Mouse (Mus musculus) liver, adult 2 months (tissue): ENCODE results near the gene Gm21974. TPM values are rescaled to one million over a fixed set of nuclear protein-coding genes. Genes with fewer than 3 reads are reported as not detected.

Experiments used
- DNase-seq: peaks from one replicate; pipeline ENCODE4 v3.0.0-alpha.2; 2011; ENCODE audit warnings: low read depth, low spot score; ENCODE audit errors: extremely low read depth
- H3K27ac ChIP-seq: fragments of 200-500 bp; replicated peaks from 2 replicates; pipeline ENCODE4 v1.5.1; 2012; ENCODE audit warnings: low read depth, mild to moderate bottlenecking, control low read depth, inconsistent platforms, low read length; ENCODE audit not compliant: insufficient read depth
- H3K27me3 ChIP-seq: fragments of 200-500 bp; 2 replicates; pipeline ENCODE4 v1.6.1; 2012; ENCODE audit warnings: mild to moderate bottlenecking, moderate library complexity, low read length, inconsistent platforms; ENCODE audit not compliant: control insufficient read depth, insufficient read depth
- H3K36me3 ChIP-seq: fragments of 200-500 bp; 2 replicates; pipeline ENCODE4 v1.6.1; 2012; ENCODE audit warnings: low read length, inconsistent platforms; ENCODE audit not compliant: control insufficient read depth, insufficient read depth
- H3K4me1 ChIP-seq: fragments of 200-500 bp; 2 replicates; pipeline ENCODE4 v1.6.1; 2011; ENCODE audit warnings: low read length; ENCODE audit not compliant: control insufficient read depth, insufficient read depth
- H3K4me3 ChIP-seq: fragments of 200-500 bp; 2 replicates; pipeline ENCODE4 v1.5.1; 2011; ENCODE audit warnings: low read depth, mild to moderate bottlenecking, control low read depth, low read length, moderate library complexity; ENCODE audit not compliant: insufficient read depth
- H3K79me2 ChIP-seq: fragments of 200-500 bp; 2 replicates; pipeline ENCODE4 v1.6.1; 2012; ENCODE audit warnings: inconsistent platforms, mild to moderate bottlenecking, low read length, moderate library complexity; ENCODE audit not compliant: control insufficient read depth, insufficient read depth
- H3K9ac ChIP-seq: fragments of 200-500 bp; 2 replicates; pipeline ENCODE4 v1.6.1; 2012; ENCODE audit warnings: low read depth, mild to moderate bottlenecking, control low read depth, inconsistent platforms, low read length
- CTCF ChIP-seq: fragments of 200-500 bp; IDR thresholded peaks from 2 replicates; pipeline ENCODE4 v1.5.1; 2011; ENCODE audit warnings: low read depth, low read length, control low read depth
- POLR2A ChIP-seq: fragments of 200-500 bp; IDR thresholded peaks from 2 replicates; pipeline ENCODE4 v1.6.1; 2011; ENCODE audit warnings: low read length, control low read depth; ENCODE audit not compliant: insufficient read depth; ENCODE audit errors: extremely low read depth
- WGBS: fragments of 180-500 bp; shearing (Covaris S2); methylation state at CpG from one replicate; pipeline ENCODE4 v1.1.7; 2018; 5-methylcytosine and 5-hydroxymethylcytosine counted together
- polyA plus RNA-seq: library from polyadenylated mRNA; depleted of rRNA; stranded (reverse); fragments of >200 nt; gene quantifications from 2 replicates; pipeline ENCODE4 v1.2.3, GENCODE M21; 2012
- total RNA-seq: library from RNA; depleted of rRNA; stranded (reverse); fragments of >200 nt; gene quantifications from 2 replicates; pipeline ENCODE4 v1.2.3, GENCODE M21; 2014

Gene Gm21974
- total and polyA plus RNA-seq, 2 experiments, result not detected

- H3K4me3 ChIP-seq, result no peak overlapping the region
- H3K36me3 ChIP-seq, result peaks cover 3% of the 10 kb centered on the region; the same call in 1 of the 2 replicates
- DNase-seq, result no peak
- no peak overlapping the region for H3K27ac ChIP-seq
- no peaks in the 10 kb centered on the region for H3K79me2 ChIP-seq
- no peaks in the 10 kb centered on the region for H3K27me3 ChIP-seq
- WGBS, result 76% methylated on average over 5 of the region's 5 CpGs
- H3K9ac ChIP-seq, result no peak overlapping the region
- TF ChIP-seq CTCF (no peak), POLR2A (no peak)
- peaks cover 9% of the 10 kb centered on the region for H3K4me1 ChIP-seq
Measured at GRCm38 (mm10) chr7:127923714-127924113, 28.5 kb upstream of the Gm21974 start.

DNA sequence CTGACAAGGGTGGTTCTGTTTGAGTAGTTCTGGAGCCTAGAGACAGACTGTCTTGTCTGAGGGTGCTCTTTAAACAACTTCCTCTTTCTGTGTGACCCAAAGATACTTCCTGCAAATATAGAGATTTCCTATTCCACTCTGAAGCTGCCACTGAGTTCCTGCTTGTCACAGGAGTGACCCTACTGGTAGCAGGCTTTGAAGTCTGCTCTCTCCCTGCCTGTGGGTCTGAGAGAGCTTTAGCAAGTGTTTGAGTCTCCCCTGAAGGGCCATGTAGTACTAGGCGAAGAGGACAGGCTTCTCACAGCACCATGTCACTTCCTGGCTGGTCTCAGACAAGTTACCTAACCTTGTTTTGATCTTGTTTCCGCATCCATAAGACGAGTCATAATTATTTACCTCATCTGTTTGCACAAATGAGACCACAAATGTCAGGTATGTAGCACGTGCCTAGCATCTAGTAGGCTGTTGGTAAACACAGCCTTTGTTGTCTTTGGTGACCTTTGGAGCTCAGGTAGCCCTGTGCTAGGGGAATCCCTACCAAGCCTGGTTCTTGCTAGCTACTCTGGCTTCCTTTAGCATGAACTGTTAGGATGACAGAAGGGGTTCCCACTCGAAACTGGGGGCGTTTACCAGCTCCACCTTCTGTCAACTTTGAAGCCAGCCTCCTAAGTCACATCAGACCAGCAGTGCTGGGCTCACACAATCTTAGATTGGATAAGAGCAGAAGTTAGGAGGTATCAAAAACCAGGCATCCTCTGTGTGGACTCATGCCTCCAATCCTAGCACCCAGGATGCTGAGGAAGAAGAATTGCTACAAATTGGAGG, 27.4 kb upstream of the Gm21974 start:
- Histone ChIP-seq H3K4me3 (no peak overlapping the region), H3K27ac (peak overlapping the region; percentile 66), H3K4me1 (peaks cover 9% of the 10 kb centered on the region; the same call in 1 of the 2 replicates), H3K27me3 (no peaks in the 10 kb centered on the region), H3K36me3 (peaks cover 3% of the 10 kb centered on the region; the same call in 1 of the 2 replicates), H3K9ac (no peak overlapping the region), H3K79me2 (no peaks in the 10 kb centered on the region)
- no peak for TF ChIP-seq CTCF
- no peak for TF ChIP-seq POLR2A
- peak; percentile 61 for DNase-seq
- 46% methylated on average over 6 of the region's 6 CpGs for WGBS

DNA sequence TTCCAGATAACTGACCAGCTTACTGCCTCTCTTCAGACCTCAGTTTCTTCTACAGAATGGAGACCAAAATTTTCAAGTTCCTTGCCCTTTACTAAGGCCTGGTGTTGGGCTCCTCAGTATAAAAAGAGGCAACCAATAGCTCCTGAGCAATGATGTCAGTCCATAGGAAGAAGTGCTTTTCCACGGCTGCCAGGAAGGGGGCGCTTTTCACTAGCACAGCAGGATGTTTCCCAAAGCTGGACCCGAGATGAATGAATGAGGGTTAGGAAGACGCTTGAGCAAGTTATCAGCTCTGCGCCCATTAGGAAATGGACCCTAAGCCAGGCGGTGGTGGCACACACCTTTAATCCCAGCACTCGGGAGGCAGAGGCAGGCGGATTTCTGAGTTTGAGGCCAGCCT, 26.3 kb upstream of the Gm21974 start:
- H3K36me3 ChIP-seq, result peaks cover 8% of the 10 kb centered on the region; the same call in 1 of the 2 replicates
- H3K9ac ChIP-seq, result no peak overlapping the region
- H3K27ac ChIP-seq, result no peak overlapping the region
- no peaks in the 10 kb centered on the region for H3K27me3 ChIP-seq
- no peak overlapping the region for H3K4me3 ChIP-seq
- DNase-seq, result no peak
- no peaks in the 10 kb centered on the region for H3K79me2 ChIP-seq
- TF ChIP-seq POLR2A (no peak), CTCF (peak; percentile 57)
- 63% methylated on average over 8 of the region's 8 CpGs for WGBS
- peaks cover 9% of the 10 kb centered on the region; the same call in 1 of the 2 replicates for H3K4me1 ChIP-seq

- whole genome bisulfite sequencing, result 77% methylated on average over 7 of the region's 7 CpGs
- H3K79me2 ChIP-seq, result no peaks in the 10 kb centered on the region
- H3K4me3 ChIP-seq, result no peak overlapping the region
- peaks cover 11% of the 10 kb centered on the region for H3K36me3 ChIP-seq
- H3K27me3 ChIP-seq, result no peaks in the 10 kb centered on the region
- no peak overlapping the region for H3K27ac ChIP-seq
- TF ChIP-seq POLR2A, result no peak
- TF ChIP-seq CTCF, result peak; percentile 19; the same call in 1 of the 2 replicates
- H3K9ac ChIP-seq, result no peak overlapping the region
- H3K4me1 ChIP-seq, result peaks cover 9% of the 10 kb centered on the region; the same call in 1 of the 2 replicates
- no peak for DNase-seq
Measured at GRCm38 (mm10) chr7:127919290-127919689, 24.0 kb upstream of the Gm21974 start.

- H3K27me3 ChIP-seq, result no peaks in the 10 kb centered on the region
- peaks cover 9% of the 10 kb centered on the region; the same call in 1 of the 2 replicates for H3K4me1 ChIP-seq
- H3K4me3 ChIP-seq, result no peak overlapping the region
- H3K9ac ChIP-seq, result no peak overlapping the region
- no peaks in the 10 kb centered on the region for H3K79me2 ChIP-seq
- 54% methylated on average over 3 of the region's 3 CpGs for WGBS
- TF ChIP-seq CTCF (peak; percentile 67), POLR2A (no peak)
- peaks cover 11% of the 10 kb centered on the region for H3K36me3 ChIP-seq
- peak; percentile 60 for DNase-seq
- H3K27ac ChIP-seq, result no peak overlapping the region
Measured at GRCm38 (mm10) chr7:127918203-127918602, 22.9 kb upstream of the Gm21974 start.

- TF ChIP-seq CTCF (no peak), POLR2A (no peak)
- DNase-seq, result no peak
- WGBS, result 92% methylated on average over 12 of the region's 12 CpGs
Measured at GRCm38 (mm10) chr7:127915293-127915692, 20.0 kb upstream of the Gm21974 start.

More at GRCm38 (mm10) chr7:127915293-127915692, 20.0 kb upstream of the Gm21974 start:
- H3K4me1 ChIP-seq, result peaks cover 2% of the 10 kb centered on the region; the same call in 1 of the 2 replicates
- peaks cover 5% of the 10 kb centered on the region; the same call in 1 of the 2 replicates for H3K79me2 ChIP-seq
- H3K4me3 ChIP-seq, result no peak overlapping the region
- no peak overlapping the region for H3K27ac ChIP-seq
- H3K27me3 ChIP-seq, result no peaks in the 10 kb centered on the region
- H3K9ac ChIP-seq, result no peak overlapping the region
- H3K36me3 ChIP-seq, result peaks cover 11% of the 10 kb centered on the region
